Mouse (Mus musculus): Measurements from ENCODE around the gene Acpp. TPM values are rescaled to one million over a fixed set of nuclear protein-coding genes. Genes with fewer than 3 reads are reported as not detected.

Acpp gene
- polyA plus RNA-seq, 1 experiment from 2014 or later: 0.17 TPM

GRCm38 (mm10) chr9:104262823-104263352 is 74.7 kb downstream of the Acpp start, which contains the start of gene Dnajc13:
Gene Dnajc13, minus strand, starts transcription at chr9:104262930.
- H3K27me3 ChIP-seq (replicated peaks): no peaks in the 10 kb centered on the region
- WGBS (ENCODE audit: insufficient replicate concordance): under 1% methylated on average over 52 of the region's 60 CpGs
- ATAC-seq: peak; percentile 96
- H3K9me3 ChIP-seq (replicated peaks): no peaks in the 10 kb centered on the region
- peak within 1 kb of the TSS; percentile 83 for H3K27ac ChIP-seq
- H3K4me2 ChIP-seq: peak within 1 kb of the TSS; percentile 87
- H3K36me3 ChIP-seq: no peaks in the 10 kb centered on the region
- peaks cover 35% of the 10 kb centered on the region for H3K4me1 ChIP-seq
- peak within 1 kb of the TSS; percentile 96 for H3K4me3 ChIP-seq
- H3K9ac ChIP-seq: peak within 1 kb of the TSS; percentile 89

GRCm38 (mm10) chr9:104262016-104262762 is 75.4 kb downstream of the Acpp start:
- H3K36me3 ChIP-seq: no peaks in the 10 kb centered on the region
- peak overlapping the region; percentile 87 for H3K4me2 ChIP-seq
- H3K4me3 ChIP-seq: peak overlapping the region; percentile 96
- under 1% methylated on average over 44 of the region's 46 CpGs for WGBS (ENCODE audit: insufficient replicate concordance)
- peaks cover 35% of the 10 kb centered on the region for H3K4me1 ChIP-seq
- H3K27ac ChIP-seq: peak overlapping the region; percentile 83
- ATAC-seq: peak; percentile 48
- H3K27me3 ChIP-seq (replicated peaks): no peaks in the 10 kb centered on the region
- no peaks in the 10 kb centered on the region for H3K9me3 ChIP-seq (replicated peaks)
- H3K9ac ChIP-seq: peak overlapping the region; percentile 89

GRCm38 (mm10) chr9:104260306-104260705 is 77.2 kb downstream of the Acpp start:
- peaks cover 39% of the 10 kb centered on the region for H3K4me1 ChIP-seq
- no peaks in the 10 kb centered on the region for H3K27me3 ChIP-seq (replicated peaks)
- no peak overlapping the region for H3K9ac ChIP-seq
- no peaks in the 10 kb centered on the region for H3K9me3 ChIP-seq (replicated peaks)
- no peaks in the 10 kb centered on the region for H3K36me3 ChIP-seq
- H3K4me2 ChIP-seq: no peak overlapping the region
- H3K27ac ChIP-seq: no peak overlapping the region
- 60% methylated on average over 4 of the region's 4 CpGs for WGBS (ENCODE audit: insufficient replicate concordance)
- H3K4me3 ChIP-seq: no peak overlapping the region
- ATAC-seq: no peak

GRCm38 (mm10) chr9:104256085-104256484 is 81.5 kb downstream of the Acpp start:
- 69% methylated on average over 2 of the region's 2 CpGs for WGBS (ENCODE audit: insufficient replicate concordance)
- no peak overlapping the region for H3K4me2 ChIP-seq
- ATAC-seq: no peak

GRCm38 (mm10) chr9:104254408-104255180 is 83.0 kb downstream of the Acpp start:
- no peak overlapping the region for H3K4me2 ChIP-seq
- peaks cover 18% of the 10 kb centered on the region for H3K4me1 ChIP-seq
- H3K36me3 ChIP-seq: no peaks in the 10 kb centered on the region
- no peaks in the 10 kb centered on the region for H3K27me3 ChIP-seq (replicated peaks)
- 51% methylated on average over 9 of the region's 9 CpGs for WGBS (ENCODE audit: insufficient replicate concordance)
- 0 out of 2 replicates have a peak, but pooled peaks have one; percentile 37 for ATAC-seq
- H3K27ac ChIP-seq: no peak overlapping the region
- no peaks in the 10 kb centered on the region for H3K9me3 ChIP-seq (replicated peaks)
- H3K4me3 ChIP-seq: no peak overlapping the region
- no peak overlapping the region for H3K9ac ChIP-seq

More at GRCm38 (mm10) chr9:104256085-104256484, 81.5 kb downstream of the Acpp start:
- Histone ChIP-seq H3K36me3 (no peaks in the 10 kb centered on the region), H3K27ac (no peak overlapping the region), H3K4me3 (no peak overlapping the region), H3K9me3 (replicated peaks) (no peaks in the 10 kb centered on the region), H3K9ac (no peak overlapping the region), H3K4me1 (peaks cover 32% of the 10 kb centered on the region), H3K27me3 (replicated peaks) (no peaks in the 10 kb centered on the region)

GRCm38 (mm10) chr9:104252637-104253036 is 84.9 kb downstream of the Acpp start:
- no peak overlapping the region for H3K9ac ChIP-seq
- no peaks in the 10 kb centered on the region for H3K9me3 ChIP-seq (replicated peaks)
- no peaks in the 10 kb centered on the region for H3K36me3 ChIP-seq
- no peak overlapping the region for H3K4me3 ChIP-seq
- no peak overlapping the region for H3K27ac ChIP-seq
- no peak overlapping the region for H3K4me2 ChIP-seq
- WGBS (ENCODE audit: insufficient replicate concordance): 90% methylated on average over 3 of the region's 3 CpGs
- H3K27me3 ChIP-seq (replicated peaks): no peaks in the 10 kb centered on the region
- no peak for ATAC-seq
- peaks cover 15% of the 10 kb centered on the region for H3K4me1 ChIP-seq

- H3K27ac ChIP-seq: no peak overlapping the region
- no peak overlapping the region for H3K4me3 ChIP-seq
- no peaks in the 10 kb centered on the region for H3K36me3 ChIP-seq
- H3K9ac ChIP-seq: no peak overlapping the region
- H3K4me2 ChIP-seq: no peak overlapping the region
- WGBS (ENCODE audit: insufficient replicate concordance): 74% methylated on average over 4 of the region's 4 CpGs
- no peaks in the 10 kb centered on the region for H3K9me3 ChIP-seq (replicated peaks)
- H3K27me3 ChIP-seq (replicated peaks): no peaks in the 10 kb centered on the region
- no peak for ATAC-seq
- H3K4me1 ChIP-seq: peaks cover 15% of the 10 kb centered on the region
These were observed 85.9 kb downstream of the Acpp start for GRCm38 (mm10) chr9:104251687-104252086.

- Histone ChIP-seq H3K27me3 (replicated peaks) (no peaks in the 10 kb centered on the region), H3K4me1 (peaks cover 15% of the 10 kb centered on the region), H3K9ac (no peak overlapping the region), H3K9me3 (replicated peaks) (no peaks in the 10 kb centered on the region), H3K27ac (no peak overlapping the region), H3K36me3 (peaks cover 4% of the 10 kb centered on the region), H3K4me3 (no peak overlapping the region), H3K4me2 (no peak overlapping the region)
- no peak for ATAC-seq
- WGBS (ENCODE audit: insufficient replicate concordance): 75% methylated on average over 8 of the region's 8 CpGs
These were observed 86.4 kb downstream of the Acpp start for GRCm38 (mm10) chr9:104251111-104251510.

GRCm38 (mm10) chr9:104247307-104247987 is 90.1 kb downstream of the Acpp start:
- no peak for ATAC-seq
- Histone ChIP-seq H3K9ac (no peak overlapping the region), H3K9me3 (replicated peaks) (no peaks in the 10 kb centered on the region), H3K36me3 (peaks cover 19% of the 10 kb centered on the region), H3K27ac (no peak overlapping the region), H3K4me1 (peaks cover 2% of the 10 kb centered on the region), H3K4me3 (no peak overlapping the region), H3K27me3 (replicated peaks) (no peaks in the 10 kb centered on the region), H3K4me2 (no peak overlapping the region)
- WGBS (ENCODE audit: insufficient replicate concordance): 68% methylated on average over 6 of the region's 6 CpGs

GRCm38 (mm10) chr9:104243799-104244466 is 93.6 kb downstream of the Acpp start:
- H3K27ac ChIP-seq: no peak overlapping the region
- H3K4me3 ChIP-seq: no peak overlapping the region
- no peaks in the 10 kb centered on the region for H3K9me3 ChIP-seq (replicated peaks)
- H3K27me3 ChIP-seq (replicated peaks): no peaks in the 10 kb centered on the region
- ATAC-seq: no peak
- H3K36me3 ChIP-seq: peaks cover 25% of the 10 kb centered on the region
- no peaks in the 10 kb centered on the region for H3K4me1 ChIP-seq
- H3K4me2 ChIP-seq: no peak overlapping the region
- no peak overlapping the region for H3K9ac ChIP-seq
- WGBS (ENCODE audit: insufficient replicate concordance): 40% methylated on average over 9 of the region's 9 CpGs

- Histone ChIP-seq H3K9me3 (replicated peaks) (no peaks in the 10 kb centered on the region), H3K9ac (no peak overlapping the region), H3K36me3 (peaks cover 44% of the 10 kb centered on the region), H3K27me3 (replicated peaks) (no peaks in the 10 kb centered on the region), H3K4me2 (no peak overlapping the region), H3K4me1 (no peaks in the 10 kb centered on the region), H3K27ac (no peak overlapping the region), H3K4me3 (no peak overlapping the region)
- 79% methylated on average over 7 of the region's 7 CpGs for WGBS (ENCODE audit: insufficient replicate concordance)
- ATAC-seq: no peak
These were observed 97.4 kb downstream of the Acpp start for GRCm38 (mm10) chr9:104240146-104240545.
